Mouse (Mus musculus) limb, embryonic 12.5 days (tissue): ENCODE data around the gene Srsf10. TPM values are rescaled to one million over a fixed set of nuclear protein-coding genes. Genes with fewer than 3 reads are reported as not detected.

Source experiments
- ATAC-seq: fragments of 200-750 bp; cut with Nextera tagmentation; 2 replicates; pipeline ENCODE4 v1.8.0; 2017; ENCODE audit warnings: low read depth, moderate TSS enrichment; ENCODE audit not compliant: insufficient number of reproducible peaks, insufficient read depth, low FRiP score, low TSS enrichment
- H3K27ac ChIP-seq: fragments of 300-500 bp; sonication (generic); 2 replicates; pipeline ENCODE4 v1.5.1; 2016; ENCODE audit warnings: mild to moderate bottlenecking, moderate library complexity
- H3K27me3 ChIP-seq: fragments of 300-500 bp; sonication (generic); 2 replicates; pipeline ENCODE4 v1.6.1; 2016; ENCODE audit warnings: mild to moderate bottlenecking, moderate library complexity
- H3K36me3 ChIP-seq: fragments of 300-500 bp; sonication (generic); 2 replicates; pipeline ENCODE4 v1.6.1; 2016; ENCODE audit warnings: mild to moderate bottlenecking, moderate library complexity
- H3K4me1 ChIP-seq: fragments of 300-500 bp; sonication (generic); replicated peaks from 2 replicates; pipeline ENCODE4 v1.6.1; 2016
- H3K4me2 ChIP-seq: fragments of 300-500 bp; sonication (generic); 2 replicates; pipeline ENCODE4 v1.6.1; 2016; ENCODE audit warnings: mild to moderate bottlenecking, moderate library complexity
- H3K4me3 ChIP-seq: fragments of 300-500 bp; sonication (generic); replicated peaks from 2 replicates; pipeline ENCODE4 v1.5.1; 2016; ENCODE audit warnings: mild to moderate bottlenecking
- H3K9ac ChIP-seq: fragments of 300-500 bp; sonication (generic); replicated peaks from 2 replicates; pipeline ENCODE4 v1.6.1; 2016; ENCODE audit warnings: mild to moderate bottlenecking, moderate library complexity
- H3K9me3 ChIP-seq: fragments of 300-500 bp; sonication (generic); 2 replicates; pipeline ENCODE4 v1.6.1; 2016; ENCODE audit warnings: mild to moderate bottlenecking, moderate library complexity
- whole genome bisulfite sequencing: fragments of 180-500 bp; shearing (Covaris S2); methylation state at CpG from one replicate; pipeline ENCODE4 v1.1.7; 2016; 5-methylcytosine and 5-hydroxymethylcytosine counted together
- polyA plus RNA-seq: library from polyadenylated mRNA; unstranded; fragments of >200 nt; fragmentation: Nextera tagmentation; extraction: Ambion mirVana; gene quantifications from 2 replicates; pipeline ENCODE4 v1.2.1, GENCODE M21; 2016

The Srsf10 gene
- polyA plus RNA-seq, 1 experiment from 2014 or later, result 402 TPM

GRCm38 (mm10) chr4:135885676-135886075, 30.1 kb downstream of the Srsf10 start:
- no peak for ATAC-seq
- 91% methylated on average over 12 of the region's 12 CpGs for WGBS

GRCm38 (mm10) chr4:135886184-135886583, 30.6 kb downstream of the Srsf10 start:
- H3K4me3 ChIP-seq, result no peak overlapping the region
- H3K27me3 ChIP-seq, result no peaks in the 10 kb centered on the region
- H3K4me1 ChIP-seq, result peaks cover 11% of the 10 kb centered on the region
- no peak overlapping the region for H3K4me2 ChIP-seq
- no peak overlapping the region for H3K9ac ChIP-seq
- ATAC-seq, result no peak
- 84% methylated on average over 4 of the region's 4 CpGs for WGBS
- H3K27ac ChIP-seq, result no peak overlapping the region
- H3K9me3 ChIP-seq, result no peaks in the 10 kb centered on the region
- H3K36me3 ChIP-seq, result no peaks in the 10 kb centered on the region

More at GRCm38 (mm10) chr4:135885676-135886075, 30.1 kb downstream of the Srsf10 start:
- Histone ChIP-seq H3K9ac (no peak overlapping the region), H3K36me3 (no peaks in the 10 kb centered on the region), H3K4me3 (no peak overlapping the region), H3K27me3 (no peaks in the 10 kb centered on the region), H3K4me1 (peaks cover 11% of the 10 kb centered on the region), H3K4me2 (no peak overlapping the region), H3K9me3 (no peaks in the 10 kb centered on the region), H3K27ac (no peak overlapping the region)

GRCm38 (mm10) chr4:135888448-135889057, 33.0 kb downstream of the Srsf10 start:
- ATAC-seq, result no peak
- Histone ChIP-seq H3K27ac (no peak overlapping the region), H3K9ac (no peak overlapping the region), H3K36me3 (no peaks in the 10 kb centered on the region), H3K4me3 (no peak overlapping the region), H3K4me2 (no peak overlapping the region), H3K27me3 (no peaks in the 10 kb centered on the region), H3K9me3 (no peaks in the 10 kb centered on the region), H3K4me1 (peaks cover 18% of the 10 kb centered on the region)
- 90% methylated on average over 24 of the region's 24 CpGs for WGBS

- Histone ChIP-seq H3K4me3 (no peak overlapping the region), H3K4me1 (peaks cover 11% of the 10 kb centered on the region), H3K9me3 (no peaks in the 10 kb centered on the region), H3K27me3 (peaks cover under 1% of the 10 kb centered on the region; the same call in 1 of the 2 replicates), H3K27ac (no peak overlapping the region), H3K9ac (no peak overlapping the region), H3K4me2 (no peak overlapping the region), H3K36me3 (no peaks in the 10 kb centered on the region)
- 85% methylated on average over 7 of the region's 7 CpGs for WGBS
- no peak for ATAC-seq
Observed at GRCm38 (mm10) chr4:135889146-135889883, 33.8 kb downstream of the Srsf10 start.

- Histone ChIP-seq H3K9me3 (no peaks in the 10 kb centered on the region), H3K27ac (no peak overlapping the region), H3K4me2 (no peak overlapping the region), H3K4me1 (peaks cover 7% of the 10 kb centered on the region), H3K4me3 (no peak overlapping the region), H3K9ac (no peak overlapping the region), H3K27me3 (peaks cover 4% of the 10 kb centered on the region; the same call in 1 of the 2 replicates), H3K36me3 (no peaks in the 10 kb centered on the region)
- peak; percentile 56; the same call in 1 of the 2 replicates for ATAC-seq
- 8% methylated on average over 4 of the region's 4 CpGs for WGBS
Observed at GRCm38 (mm10) chr4:135889884-135890283, 34.3 kb downstream of the Srsf10 start.

GRCm38 (mm10) chr4:135891539-135891938, 36.0 kb downstream of the Srsf10 start:
- H3K4me2 ChIP-seq, result no peak overlapping the region
- H3K4me3 ChIP-seq, result no peak overlapping the region
- ATAC-seq, result no peak
- 93% methylated on average over 2 of the region's 2 CpGs for WGBS
- no peaks in the 10 kb centered on the region for H3K9me3 ChIP-seq
- H3K4me1 ChIP-seq, result peaks cover 7% of the 10 kb centered on the region
- no peak overlapping the region for H3K27ac ChIP-seq
- H3K9ac ChIP-seq, result 0 out of 2 replicates have a peak overlapping the region, but pooled peaks have one; percentile 12
- no peaks in the 10 kb centered on the region for H3K36me3 ChIP-seq
- peaks cover 9% of the 10 kb centered on the region; the same call in 1 of the 2 replicates for H3K27me3 ChIP-seq

GRCm38 (mm10) chr4:135892884-135893283, 37.3 kb downstream of the Srsf10 start:
- Histone ChIP-seq H3K9ac (no peak overlapping the region), H3K27ac (no peak overlapping the region), H3K4me1 (peaks cover 7% of the 10 kb centered on the region), H3K4me3 (no peak overlapping the region), H3K36me3 (no peaks in the 10 kb centered on the region), H3K27me3 (peaks cover 9% of the 10 kb centered on the region; the same call in 1 of the 2 replicates), H3K4me2 (no peak overlapping the region), H3K9me3 (no peaks in the 10 kb centered on the region)
- WGBS, result 34% methylated on average over 4 of the region's 4 CpGs
- no peak for ATAC-seq

GRCm38 (mm10) chr4:135895071-135895571, 39.6 kb downstream of the Srsf10 start, which contains the start of gene Cnr2:
TSS of gene Cnr2 (plus strand) at chr4:135895394.
- Histone ChIP-seq H3K4me2 (no peak within 1 kb of the TSS), H3K4me1 (peaks cover 7% of the 10 kb centered on the region), H3K27me3 (peaks cover 9% of the 10 kb centered on the region; the same call in 1 of the 2 replicates), H3K9ac (no peak within 1 kb of the TSS), H3K9me3 (no peaks in the 10 kb centered on the region), H3K36me3 (no peaks in the 10 kb centered on the region), H3K27ac (no peak within 1 kb of the TSS), H3K4me3 (no peak within 1 kb of the TSS)
- 51% methylated on average over 8 of the region's 8 CpGs for WGBS
- ATAC-seq, result no peak

GRCm38 (mm10) chr4:135896157-135896556, 40.6 kb downstream of the Srsf10 start:
- no peak overlapping the region for H3K27ac ChIP-seq
- no peak for ATAC-seq
- H3K4me2 ChIP-seq, result no peak overlapping the region
- H3K9me3 ChIP-seq, result no peaks in the 10 kb centered on the region
- 72% methylated on average over 6 of the region's 6 CpGs for WGBS
- H3K36me3 ChIP-seq, result no peaks in the 10 kb centered on the region
- H3K4me3 ChIP-seq, result no peak overlapping the region
- no peak overlapping the region for H3K9ac ChIP-seq
- H3K27me3 ChIP-seq, result peaks cover 9% of the 10 kb centered on the region; the same call in 1 of the 2 replicates
- peaks cover 7% of the 10 kb centered on the region for H3K4me1 ChIP-seq

GRCm38 (mm10) chr4:135898380-135899049, 43.0 kb downstream of the Srsf10 start:
- WGBS, result 61% methylated on average over 9 of the region's 9 CpGs

GRCm38 (mm10) chr4:135899050-135899448, 43.5 kb downstream of the Srsf10 start:
- 83% methylated on average over 7 of the region's 7 CpGs for WGBS
- Histone ChIP-seq H3K9me3 (no peaks in the 10 kb centered on the region), H3K36me3 (no peaks in the 10 kb centered on the region), H3K4me2 (no peak overlapping the region), H3K4me1 (no peaks in the 10 kb centered on the region), H3K27me3 (peaks cover 9% of the 10 kb centered on the region; the same call in 1 of the 2 replicates), H3K9ac (no peak overlapping the region), H3K4me3 (no peak overlapping the region), H3K27ac (no peak overlapping the region)
- ATAC-seq, result no peak

More at GRCm38 (mm10) chr4:135898380-135899049, 43.0 kb downstream of the Srsf10 start:
- H3K4me3 ChIP-seq, result no peak overlapping the region
- H3K27me3 ChIP-seq, result peaks cover 9% of the 10 kb centered on the region; the same call in 1 of the 2 replicates
- H3K36me3 ChIP-seq, result no peaks in the 10 kb centered on the region
- ATAC-seq, result no peak
- no peak overlapping the region for H3K9ac ChIP-seq
- H3K4me1 ChIP-seq, result no peaks in the 10 kb centered on the region
- H3K4me2 ChIP-seq, result no peak overlapping the region
- H3K9me3 ChIP-seq, result no peaks in the 10 kb centered on the region
- H3K27ac ChIP-seq, result no peak overlapping the region
